Mouse (Mus musculus): ENCODE measurements around the gene Dcaf1.

The Dcaf1 gene

DNA sequence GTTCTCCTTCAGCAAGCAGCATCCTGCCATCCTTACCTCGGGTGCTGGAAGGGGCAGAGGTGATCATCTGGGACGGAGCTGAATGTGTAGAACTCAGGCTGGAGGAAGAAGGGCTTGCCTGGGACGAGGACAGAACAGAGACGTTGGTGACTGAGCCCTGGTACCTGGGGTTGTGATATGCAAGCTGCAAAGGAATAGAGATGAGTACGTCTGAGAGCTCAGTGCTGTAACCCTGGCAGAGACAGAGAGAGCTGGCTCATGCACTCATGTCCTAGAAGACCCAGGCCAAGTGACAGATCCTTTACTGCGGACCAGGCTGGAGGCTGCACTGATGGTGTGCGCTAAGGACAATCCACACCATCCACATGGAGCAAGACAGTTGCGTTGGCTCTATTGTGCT is 84.9 kb downstream of the Dcaf1 start:
- no peak for DNase-seq (ENCODE audit: low spot score)

GRCm38 (mm10) chr9:106908174-106908573 is 86.5 kb downstream of the Dcaf1 start:
- DNase-seq (ENCODE audit: low spot score): no peak

- no peak for DNase-seq (ENCODE audit: low spot score)
Observed at GRCm38 (mm10) chr9:106908715-106909114, 87.0 kb downstream of the Dcaf1 start.

GRCm38 (mm10) chr9:106911624-106912023 is 90.0 kb downstream of the Dcaf1 start:
- DNase-seq (ENCODE audit: low spot score): no peak

DNA sequence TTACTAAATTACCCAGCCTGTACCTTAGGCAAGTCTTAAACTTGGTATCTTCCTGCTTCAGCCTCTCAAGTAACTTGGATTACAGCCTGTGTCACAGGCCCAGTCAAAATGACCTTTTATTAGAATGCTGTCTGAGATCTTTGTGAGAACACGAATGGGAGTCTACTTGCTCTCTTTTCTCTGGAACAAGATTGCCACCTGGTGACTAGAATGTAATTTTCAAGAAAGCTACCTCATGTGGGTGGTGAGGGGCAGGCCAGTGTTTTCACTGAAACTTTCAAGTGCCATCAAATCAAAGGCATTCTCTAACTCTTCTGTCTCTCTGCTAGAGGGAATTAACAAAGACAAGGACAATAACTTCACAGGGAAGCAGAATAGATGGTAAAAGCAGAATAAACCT is 92.1 kb downstream of the Dcaf1 start:
- no peak for DNase-seq (ENCODE audit: low spot score)

DNA sequence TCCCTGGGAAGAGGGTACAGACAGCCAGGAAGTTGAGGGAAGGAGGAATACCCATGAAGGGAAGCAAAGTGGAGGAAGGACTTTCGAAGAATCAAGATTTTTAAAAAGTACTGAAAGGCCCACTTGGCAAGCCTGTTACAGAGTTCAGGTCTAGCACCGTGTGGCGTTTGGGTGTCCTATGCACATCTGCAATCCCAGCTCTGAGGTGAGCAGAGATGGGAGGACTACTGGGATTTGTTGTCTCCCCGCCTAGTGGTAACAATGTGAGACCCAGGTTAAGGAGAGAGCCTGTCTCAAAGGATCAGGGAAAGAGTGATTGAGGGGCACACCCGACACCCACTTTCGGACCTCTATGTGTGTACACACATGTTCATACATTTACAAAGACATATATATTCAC is 93.2 kb downstream of the Dcaf1 start:
- no peak for DNase-seq (ENCODE audit: low spot score)
